Mouse (Mus musculus) liver, embryonic 12.5 days (tissue): Measurements from ENCODE around the gene Copb1. TPM values are rescaled to one million over a fixed set of nuclear protein-coding genes. Genes with fewer than 3 reads are reported as not detected.

Experiments
- ATAC-seq: fragments of 200-750 bp; cut with Nextera tagmentation; 2 replicates; pipeline ENCODE4 v1.8.0; 2017; ENCODE audit warnings: moderate number of reproducible peaks, mild to moderate bottlenecking, moderate library complexity
- H3K27ac ChIP-seq: fragments of 300-500 bp; sonication (generic); 2 replicates; pipeline ENCODE4 v1.5.1; 2016; ENCODE audit warnings: mild to moderate bottlenecking
- H3K27me3 ChIP-seq: fragments of 300-500 bp; sonication (generic); replicated peaks from 2 replicates; pipeline ENCODE4 v1.6.1; 2016; ENCODE audit warnings: mild to moderate bottlenecking, moderate library complexity
- H3K36me3 ChIP-seq: fragments of 300-500 bp; sonication (generic); 2 replicates; pipeline ENCODE4 v1.6.1; 2016; ENCODE audit warnings: mild to moderate bottlenecking, moderate library complexity
- H3K4me1 ChIP-seq: fragments of 300-500 bp; sonication (generic); 2 replicates; pipeline ENCODE4 v1.6.1; 2016
- H3K4me2 ChIP-seq: fragments of 300-500 bp; sonication (generic); 2 replicates; pipeline ENCODE4 v1.6.1; 2016; ENCODE audit warnings: mild to moderate bottlenecking, moderate library complexity
- H3K4me3 ChIP-seq: fragments of 300-500 bp; sonication (generic); 2 replicates; pipeline ENCODE4 v1.5.1; 2016; ENCODE audit warnings: mild to moderate bottlenecking, moderate library complexity
- H3K9ac ChIP-seq: fragments of 300-500 bp; sonication (generic); 2 replicates; pipeline ENCODE4 v1.6.1; 2016; ENCODE audit warnings: mild to moderate bottlenecking, moderate library complexity
- H3K9me3 ChIP-seq: fragments of 300-500 bp; sonication (generic); replicated peaks from 2 replicates; pipeline ENCODE4 v1.6.1; 2016; ENCODE audit warnings: mild to moderate bottlenecking, moderate library complexity
- WGBS: fragments of 180-500 bp; shearing (Covaris S2); methylation state at CpG from one replicate; pipeline ENCODE4 v1.1.7; 2016; ENCODE audit not compliant: insufficient replicate concordance; 5-methylcytosine and 5-hydroxymethylcytosine counted together
- polyA plus RNA-seq: library from polyadenylated mRNA; unstranded; fragments of >200 nt; fragmentation: Nextera tagmentation; extraction: Ambion mirVana; gene quantifications from 2 replicates; pipeline ENCODE4 v1.2.1, GENCODE M21; 2016

Gene Copb1
- polyA plus RNA-seq, 1 experiment from 2014 or later = 63.4 TPM

GRCm38 (mm10) chr7:114193284-114194067 is 61.0 kb downstream of the Copb1 start:
- Histone ChIP-seq H3K4me2 (no peak overlapping the region), H3K9me3 (no peaks in the 10 kb centered on the region), H3K9ac (no peak overlapping the region), H3K36me3 (no peaks in the 10 kb centered on the region), H3K27ac (no peak overlapping the region), H3K27me3 (no peaks in the 10 kb centered on the region), H3K4me3 (no peak overlapping the region), H3K4me1 (no peaks in the 10 kb centered on the region)
- ATAC-seq = no peak
- 70% methylated on average over 6 of the region's 6 CpGs for WGBS

DNA sequence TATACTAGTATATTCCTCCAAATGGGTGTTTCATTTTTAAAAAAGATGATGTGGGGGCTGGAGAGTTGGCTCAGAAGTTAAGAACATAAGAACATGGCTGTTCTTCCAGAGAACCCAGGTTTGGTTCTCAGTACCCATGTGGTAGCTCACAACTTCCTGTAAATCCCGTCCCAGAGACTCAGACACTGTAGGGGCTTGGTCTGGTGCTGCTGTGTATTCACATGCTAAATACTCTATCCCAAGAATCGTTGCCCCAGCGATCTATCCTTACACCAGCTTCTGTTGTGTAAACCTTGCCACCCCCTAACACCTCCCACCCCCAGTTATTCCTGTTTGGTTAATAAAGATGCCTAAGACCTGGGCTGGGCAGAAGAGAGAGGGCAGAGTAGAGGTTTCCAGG is 61.9 kb downstream of the Copb1 start:
- Histone ChIP-seq H3K4me3 (no peak overlapping the region), H3K9ac (no peak overlapping the region), H3K4me1 (no peaks in the 10 kb centered on the region), H3K9me3 (no peaks in the 10 kb centered on the region), H3K27me3 (no peaks in the 10 kb centered on the region), H3K36me3 (no peaks in the 10 kb centered on the region), H3K4me2 (no peak overlapping the region), H3K27ac (no peak overlapping the region)
- ATAC-seq = no peak
- WGBS = 45% methylated on average over 3 of the region's 3 CpGs

- no peak overlapping the region for H3K4me2 ChIP-seq
- WGBS = 57% methylated on average over 6 of the region's 6 CpGs
Observed at GRCm38 (mm10) chr7:114183416-114183815, 71.1 kb downstream of the Copb1 start.

DNA sequence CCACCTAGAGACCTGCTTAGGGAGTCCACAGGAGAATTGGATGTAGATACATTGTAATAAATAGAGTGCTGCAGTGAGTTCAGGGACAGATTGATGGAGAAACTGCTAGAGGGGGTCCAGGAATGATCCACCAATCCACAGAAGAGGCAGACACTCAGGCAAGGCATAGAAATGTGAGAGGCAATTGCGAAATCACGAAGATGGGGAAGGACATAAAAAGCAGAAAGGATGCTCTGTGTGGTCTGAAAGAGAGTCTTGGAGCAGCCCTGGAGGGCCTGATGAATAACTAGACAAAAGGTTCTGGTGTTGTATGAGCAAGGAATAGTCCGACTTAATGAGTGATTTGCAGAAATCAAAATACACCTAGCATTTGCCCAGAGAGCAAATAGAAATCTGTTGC is 71.8 kb downstream of the Copb1 start:
- Histone ChIP-seq H3K4me2 (no peak overlapping the region), H3K36me3 (no peaks in the 10 kb centered on the region), H3K27ac (no peak overlapping the region), H3K9ac (no peak overlapping the region), H3K27me3 (no peaks in the 10 kb centered on the region), H3K4me3 (no peak overlapping the region), H3K9me3 (0 out of 2 replicates have a peak, but pooled peaks cover 3% of the 10 kb centered on the region), H3K4me1 (no peaks in the 10 kb centered on the region)
- 60% methylated on average over 3 of the region's 3 CpGs for WGBS
- ATAC-seq = no peak

More at GRCm38 (mm10) chr7:114183416-114183815, 71.1 kb downstream of the Copb1 start:
- no peak for ATAC-seq
- H3K27ac ChIP-seq = no peak overlapping the region
- H3K4me3 ChIP-seq = no peak overlapping the region
- no peaks in the 10 kb centered on the region for H3K4me1 ChIP-seq
- no peaks in the 10 kb centered on the region for H3K27me3 ChIP-seq
- H3K9me3 ChIP-seq = 0 out of 2 replicates have a peak, but pooled peaks cover 3% of the 10 kb centered on the region
- H3K36me3 ChIP-seq = no peaks in the 10 kb centered on the region
- H3K9ac ChIP-seq = no peak overlapping the region

DNA sequence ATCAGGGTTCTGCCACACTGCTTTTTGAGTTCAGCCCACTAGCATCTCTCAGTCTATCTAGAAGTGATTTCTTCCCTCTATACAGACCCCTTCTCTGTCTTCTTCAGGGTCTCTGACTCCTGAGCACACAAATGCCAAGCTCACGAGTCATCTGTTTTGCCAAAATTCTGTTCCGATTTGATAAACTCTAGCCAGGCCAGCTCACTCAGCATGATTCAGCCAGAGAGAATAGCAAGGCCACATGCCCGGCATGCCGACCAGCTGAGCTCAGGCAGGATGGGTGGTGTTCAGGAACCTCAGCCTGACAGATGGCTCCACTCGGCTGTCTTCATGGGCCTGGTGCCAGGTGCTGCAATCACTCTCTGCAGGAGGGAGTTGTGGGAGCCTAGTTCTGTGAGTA is 73.1 kb downstream of the Copb1 start:
- no peaks in the 10 kb centered on the region for H3K36me3 ChIP-seq
- H3K9me3 ChIP-seq = no peaks in the 10 kb centered on the region
- no peaks in the 10 kb centered on the region for H3K27me3 ChIP-seq
- no peak for ATAC-seq
- H3K4me2 ChIP-seq = no peak overlapping the region
- WGBS = 42% methylated on average over 5 of the region's 5 CpGs
- H3K27ac ChIP-seq = no peak overlapping the region
- H3K9ac ChIP-seq = no peak overlapping the region
- H3K4me1 ChIP-seq = peaks cover 4% of the 10 kb centered on the region
- no peak overlapping the region for H3K4me3 ChIP-seq

DNA sequence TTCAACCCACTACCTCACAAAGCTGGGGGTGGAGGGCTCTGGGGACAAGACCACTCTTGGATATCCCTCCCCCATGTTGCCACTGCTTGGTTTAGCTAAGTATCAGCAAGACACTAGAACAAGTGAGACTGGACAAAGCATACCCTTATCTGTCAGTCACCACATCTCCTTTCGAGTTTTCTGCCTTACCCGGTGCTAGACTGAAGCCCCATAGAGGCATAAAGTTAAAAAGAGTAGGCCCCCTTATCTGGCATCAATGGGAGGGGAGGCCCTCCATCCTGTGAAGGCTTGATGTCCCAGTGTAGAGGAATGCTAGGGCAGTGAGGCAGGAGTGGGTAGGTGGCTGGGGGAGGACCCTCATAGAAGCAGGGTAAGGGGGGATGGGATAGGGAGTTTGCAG is 77.9 kb downstream of the Copb1 start:
- H3K4me3 ChIP-seq = no peak overlapping the region
- H3K9me3 ChIP-seq = no peaks in the 10 kb centered on the region
- 18% methylated on average over 2 of the region's 2 CpGs for WGBS
- no peak overlapping the region for H3K4me2 ChIP-seq
- no peak overlapping the region for H3K9ac ChIP-seq
- peak; percentile 54; the same call in 1 of the 2 replicates for ATAC-seq
- no peaks in the 10 kb centered on the region for H3K27me3 ChIP-seq
- H3K4me1 ChIP-seq = peaks cover 7% of the 10 kb centered on the region
- no peaks in the 10 kb centered on the region for H3K36me3 ChIP-seq
- H3K27ac ChIP-seq = no peak overlapping the region

GRCm38 (mm10) chr7:114171354-114172097 is 83.0 kb downstream of the Copb1 start:
- Histone ChIP-seq H3K27ac (no peak overlapping the region), H3K9me3 (no peaks in the 10 kb centered on the region), H3K27me3 (no peaks in the 10 kb centered on the region), H3K4me3 (no peak overlapping the region), H3K4me2 (no peak overlapping the region), H3K4me1 (peaks cover 14% of the 10 kb centered on the region), H3K9ac (no peak overlapping the region), H3K36me3 (no peaks in the 10 kb centered on the region)
- WGBS = 39% methylated on average over 8 of the region's 8 CpGs
- no peak for ATAC-seq

- Histone ChIP-seq H3K4me1 (peaks cover 13% of the 10 kb centered on the region), H3K9ac (no peak overlapping the region), H3K27me3 (no peaks in the 10 kb centered on the region), H3K9me3 (no peaks in the 10 kb centered on the region), H3K4me2 (no peak overlapping the region), H3K4me3 (no peak overlapping the region), H3K27ac (no peak overlapping the region), H3K36me3 (no peaks in the 10 kb centered on the region)
- WGBS = 80% methylated on average over 4 of the region's 4 CpGs
- ATAC-seq = no peak
Observed at GRCm38 (mm10) chr7:114169996-114170395, 84.5 kb downstream of the Copb1 start.

GRCm38 (mm10) chr7:114169381-114169780 is 85.1 kb downstream of the Copb1 start:
- 34% methylated on average over 2 of the region's 2 CpGs for WGBS
- no peak overlapping the region for H3K9ac ChIP-seq
- H3K4me3 ChIP-seq = no peak overlapping the region
- no peak overlapping the region for H3K27ac ChIP-seq
- H3K27me3 ChIP-seq = no peaks in the 10 kb centered on the region
- H3K4me2 ChIP-seq = no peak overlapping the region
- H3K9me3 ChIP-seq = no peaks in the 10 kb centered on the region
- no peaks in the 10 kb centered on the region for H3K36me3 ChIP-seq
- H3K4me1 ChIP-seq = peaks cover 13% of the 10 kb centered on the region
- no peak for ATAC-seq

Other genes starting within 250 kb of the Copb1 start
- 13.7 and 14.5 TPM in 2 replicates for gene Rras2, start 136.9 kb downstream of the Copb1 start, polyA plus RNA-seq
- 336 and 348 TPM in 2 replicates for gene Psma1, start 21.4 kb upstream of the Copb1 start, polyA plus RNA-seq
- 5.1 and 5.2 TPM in 2 replicates for gene Pde3b, start 160.6 kb upstream of the Copb1 start, polyA plus RNA-seq